Mouse (Mus musculus): ENCODE results near the gene Ush2a. TPM values are rescaled to one million over a fixed set of nuclear protein-coding genes. Genes with fewer than 3 reads are reported as not detected.

Ush2a gene
- total RNA-seq, 2 experiments from 2014 or later, result 0.07 TPM; not detected in 1

- DNase-seq, result no peak
Measured at GRCm38 (mm10) chr1:188387321-188387720, 125.5 kb downstream of the Ush2a start.

GRCm38 (mm10) chr1:188387820-188388471 lies 126.1 kb downstream of the Ush2a start:
- DNase-seq, result no peak

GRCm38 (mm10) chr1:188390080-188390479 lies 128.3 kb downstream of the Ush2a start:
- DNase-seq, result no peak

GRCm38 (mm10) chr1:188407176-188407575 lies 145.4 kb downstream of the Ush2a start:
- no peak for DNase-seq

GRCm38 (mm10) chr1:188407613-188408386 lies 146.0 kb downstream of the Ush2a start:
- DNase-seq, result no peak

GRCm38 (mm10) chr1:188410547-188410946 lies 148.7 kb downstream of the Ush2a start:
- DNase-seq, result no peak

- no peak for DNase-seq
Measured at GRCm38 (mm10) chr1:188420543-188420942, 158.7 kb downstream of the Ush2a start.

GRCm38 (mm10) chr1:188428172-188428571 lies 166.3 kb downstream of the Ush2a start:
- DNase-seq, result no peak

- DNase-seq, result no peak
Measured at GRCm38 (mm10) chr1:188430689-188431088, 168.9 kb downstream of the Ush2a start.

GRCm38 (mm10) chr1:188447964-188448363 lies 186.1 kb downstream of the Ush2a start:
- no peak for DNase-seq

GRCm38 (mm10) chr1:188456466-188457175 lies 194.8 kb downstream of the Ush2a start:
- DNase-seq, result no peak

GRCm38 (mm10) chr1:188457221-188458008 lies 195.6 kb downstream of the Ush2a start:
- DNase-seq, result no peak

GRCm38 (mm10) chr1:188461203-188461602 lies 199.4 kb downstream of the Ush2a start:
- no peak for DNase-seq

GRCm38 (mm10) chr1:188464653-188465052 lies 202.8 kb downstream of the Ush2a start:
- DNase-seq, result no peak

- DNase-seq, result peak; percentile 20
Measured at GRCm38 (mm10) chr1:188468371-188468783, 206.6 kb downstream of the Ush2a start.

GRCm38 (mm10) chr1:188504958-188505357 lies 243.1 kb downstream of the Ush2a start:
- DNase-seq, result no peak

- no peak for DNase-seq
Measured at GRCm38 (mm10) chr1:188518792-188519191, 257.0 kb downstream of the Ush2a start.

- DNase-seq, result no peak
Measured at GRCm38 (mm10) chr1:188527451-188527850, 265.6 kb downstream of the Ush2a start.

- no peak for DNase-seq
Measured at GRCm38 (mm10) chr1:188529606-188530131, 267.8 kb downstream of the Ush2a start.

- DNase-seq, result no peak
Measured at GRCm38 (mm10) chr1:188537021-188537420, 275.2 kb downstream of the Ush2a start.

- DNase-seq, result no peak
Measured at GRCm38 (mm10) chr1:188539621-188540020, 277.8 kb downstream of the Ush2a start.

- DNase-seq, result no peak
Measured at GRCm38 (mm10) chr1:188541492-188541891, 279.7 kb downstream of the Ush2a start.
